Mouse (Mus musculus) E14TG2a.4 (cell line): ENCODE results near the gene E030030I06Rik.

Experiments used
- CTCF ChIP-seq: conservative IDR thresholded peaks from 2 replicates; pipeline ENCODE4 v1.5.1; 2014; ENCODE audit warnings: low read length
- NANOG ChIP-seq: IDR thresholded peaks from 2 replicates; pipeline ENCODE4 v1.6.1; 2014; ENCODE audit warnings: borderline replicate concordance, low read length, mixed read lengths
- POU5F1 ChIP-seq: IDR thresholded peaks from 2 replicates; pipeline ENCODE4 v1.6.1; 2014; ENCODE audit warnings: low read length, borderline replicate concordance

DNA sequence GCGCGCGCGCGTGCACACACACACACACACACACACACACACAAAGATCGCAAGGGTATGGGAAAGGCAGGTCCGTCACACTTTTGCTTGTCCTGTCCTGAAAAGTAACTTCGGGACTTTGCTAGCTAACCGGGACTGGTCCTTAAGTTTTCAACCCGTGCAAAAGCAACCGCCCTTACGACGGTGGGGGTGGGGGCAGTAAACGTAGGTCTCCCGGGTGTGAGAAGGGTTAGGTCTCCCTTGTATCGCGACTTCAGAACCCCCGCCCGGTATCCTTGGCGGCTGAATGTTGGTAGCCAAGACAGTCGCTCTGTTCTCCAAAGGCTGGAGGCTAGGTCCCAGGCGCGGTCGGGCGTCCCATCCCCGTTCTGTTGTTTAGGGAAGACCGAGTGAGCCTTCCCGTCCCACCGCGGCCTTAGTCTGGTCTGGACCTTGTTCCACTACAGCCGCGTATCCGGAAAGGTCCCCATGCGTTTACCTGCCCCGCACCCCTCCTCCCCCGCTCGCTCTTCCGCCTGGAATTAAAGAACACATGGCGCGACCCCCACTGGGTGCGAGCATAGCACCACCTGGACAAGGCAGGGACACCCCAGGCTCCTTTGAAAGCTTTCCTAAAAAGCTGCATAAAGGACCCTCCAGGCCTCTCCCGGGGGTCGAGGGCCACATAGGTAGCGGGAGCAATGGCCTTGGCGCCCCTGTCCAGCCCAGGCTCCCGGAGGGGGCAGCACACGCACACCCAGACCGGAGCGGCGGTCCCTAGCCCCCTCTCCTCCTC is 808 bp upstream of the E030030I06Rik start:
- TF ChIP-seq NANOG (no peak), CTCF (no peak), POU5F1 (no peak)
